Mouse (Mus musculus): ENCODE results near the gene Pcsk4. TPM values are rescaled to one million over a fixed set of nuclear protein-coding genes. Genes with fewer than 3 reads are reported as not detected.

The Pcsk4 gene
- total RNA-seq, 1 experiment from 2014 or later = not detected

DNA sequence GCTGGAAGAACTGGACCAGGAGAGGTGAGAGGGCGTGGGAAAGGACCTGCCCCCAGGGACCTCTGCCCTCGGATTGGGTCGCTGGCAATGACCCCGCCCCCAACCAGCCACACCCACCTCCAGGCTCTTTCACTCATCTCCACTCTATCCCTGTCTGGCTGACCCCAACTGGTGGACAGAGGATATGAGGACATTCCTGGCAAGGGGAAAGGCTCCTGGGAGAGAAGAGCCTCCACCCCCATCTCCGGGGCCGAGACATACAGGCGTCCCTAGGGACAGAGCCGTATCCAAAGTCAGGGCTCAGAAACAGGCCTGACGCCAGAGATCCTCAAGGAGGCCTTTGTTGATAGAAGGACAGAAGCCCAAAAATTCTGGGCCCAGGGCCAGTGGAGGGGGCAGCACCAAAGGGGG is 26.8 kb downstream of the Pcsk4 start:
- no peak for ATAC-seq (ENCODE audit: extremely low read depth, insufficient number of reproducible peaks, low FRiP score, poor library complexity, severe bottlenecking)

DNA sequence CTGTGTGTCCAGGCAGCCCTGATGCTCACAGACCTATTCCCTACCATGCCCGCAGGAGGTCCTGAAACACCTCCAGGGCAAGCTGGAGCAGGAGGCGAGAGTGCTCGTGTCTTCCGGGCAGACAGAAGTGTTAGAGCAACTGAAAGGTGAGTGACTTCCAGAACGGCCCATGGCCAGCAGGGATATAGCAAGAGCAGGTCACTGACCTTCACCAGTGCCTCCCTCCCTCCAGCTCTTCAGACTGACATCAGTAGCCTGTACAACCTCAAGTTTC is 27.3 kb downstream of the Pcsk4 start:
- no peak for ATAC-seq (ENCODE audit: extremely low read depth, insufficient number of reproducible peaks, low FRiP score, poor library complexity, severe bottlenecking)

DNA sequence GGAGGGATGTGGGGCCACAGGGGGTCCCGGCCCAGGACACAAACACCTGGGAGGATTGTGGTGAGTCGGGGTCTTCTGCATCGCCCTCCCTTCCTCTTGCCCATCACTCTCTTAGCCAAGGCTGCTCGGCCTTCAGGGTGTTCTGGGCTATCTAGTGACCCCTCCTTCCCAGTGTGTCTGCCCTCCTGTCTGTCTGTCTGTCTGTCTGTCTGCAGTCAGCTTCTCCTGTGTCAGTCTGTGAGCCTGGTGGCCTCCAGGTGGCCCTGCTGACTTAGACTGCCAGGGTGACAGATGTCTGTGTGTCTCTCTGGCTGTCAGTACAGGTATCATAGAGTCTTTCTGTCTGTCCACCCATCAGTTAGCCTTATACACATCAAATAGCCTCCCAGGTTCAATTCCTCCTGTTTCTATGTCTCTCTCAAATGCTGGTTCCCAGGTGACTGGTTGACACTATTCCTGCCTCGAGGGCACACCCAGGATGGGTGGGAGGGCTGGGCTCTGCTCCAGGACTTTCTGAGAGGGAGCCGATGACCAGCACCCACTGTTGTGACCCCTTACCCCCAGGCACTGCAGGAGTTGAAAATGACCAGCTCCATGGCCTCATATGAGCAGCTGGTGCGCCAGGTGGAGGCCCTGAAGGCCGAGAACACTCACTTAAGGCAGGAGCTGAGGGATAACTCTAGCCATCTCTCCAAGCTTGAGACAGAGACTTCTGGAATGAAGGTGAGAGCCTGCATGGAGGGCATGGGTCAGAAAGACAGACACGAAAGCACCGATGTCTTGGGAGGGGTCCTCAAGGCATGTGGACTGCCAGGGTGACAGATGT is 27.8 kb downstream of the Pcsk4 start:
- no peak for ATAC-seq (ENCODE audit: extremely low read depth, insufficient number of reproducible peaks, low FRiP score, poor library complexity, severe bottlenecking)

DNA sequence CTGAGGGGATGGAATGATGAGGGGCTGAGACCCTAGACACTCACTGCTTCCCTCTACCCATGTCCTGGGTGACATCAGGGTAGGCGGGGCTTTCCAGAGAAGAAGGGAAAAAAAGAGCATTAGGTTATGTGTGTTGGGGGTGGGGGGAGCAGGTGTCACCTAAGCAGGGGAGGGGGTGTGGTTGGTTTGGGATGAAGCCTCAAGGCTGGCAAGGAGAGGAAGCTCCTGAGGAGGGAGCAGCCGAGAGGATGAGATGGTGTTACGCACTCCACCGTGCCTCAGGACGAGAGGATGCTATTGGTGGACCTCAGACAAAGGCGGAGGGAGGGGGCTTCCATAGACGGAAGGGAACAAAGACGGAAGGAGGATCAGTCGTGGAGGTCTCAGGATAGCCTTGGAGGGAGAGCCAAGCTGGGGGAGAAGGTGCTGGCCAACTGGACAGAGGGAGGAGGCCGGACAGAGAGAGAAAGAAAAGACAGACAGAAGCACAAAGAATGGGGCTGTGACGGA is 28.6 kb downstream of the Pcsk4 start:
- ATAC-seq (ENCODE audit: extremely low read depth, insufficient number of reproducible peaks, low FRiP score, poor library complexity, severe bottlenecking) = no peak

DNA sequence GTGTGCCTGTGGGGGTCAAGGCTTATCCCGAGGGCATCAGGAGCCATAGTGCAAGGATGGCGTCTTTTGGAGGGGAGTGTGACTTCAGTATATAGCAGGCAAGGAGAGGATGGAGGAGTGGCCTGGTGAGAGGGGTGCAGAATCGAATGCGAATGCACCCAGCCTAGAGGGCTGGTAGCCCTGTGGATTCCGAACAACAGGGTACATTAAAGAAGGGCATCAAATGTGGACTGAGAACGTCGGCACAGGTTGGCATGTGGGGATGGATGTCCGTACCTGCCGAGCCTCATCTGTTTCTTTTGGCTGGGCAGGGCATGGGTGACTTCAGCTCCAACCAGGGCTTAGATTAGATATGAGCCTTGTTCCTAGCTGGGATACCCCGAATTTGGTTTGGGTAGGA is 29.5 kb downstream of the Pcsk4 start:
- ATAC-seq (ENCODE audit: extremely low read depth, insufficient number of reproducible peaks, low FRiP score, poor library complexity, severe bottlenecking) = no peak

DNA sequence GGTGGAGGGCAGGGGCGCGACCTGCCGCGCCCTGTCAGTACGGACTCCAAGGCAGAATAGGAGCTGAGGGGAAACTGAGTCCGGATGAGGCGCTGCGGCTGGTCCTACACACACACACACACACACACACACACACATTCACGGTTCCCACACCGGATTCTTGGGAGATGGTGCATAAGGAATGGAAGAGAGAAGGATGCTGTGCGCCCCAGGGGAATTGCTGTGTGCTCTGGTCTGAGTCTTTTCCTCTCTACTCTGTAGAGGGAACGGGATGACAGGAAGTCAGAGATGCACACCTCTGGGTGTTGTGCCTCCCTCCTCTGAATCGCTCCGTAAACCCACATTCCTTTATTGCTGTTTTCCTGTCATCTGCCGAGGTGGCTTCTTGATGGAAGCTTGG is 30.0 kb downstream of the Pcsk4 start:
- ATAC-seq (ENCODE audit: extremely low read depth, insufficient number of reproducible peaks, low FRiP score, poor library complexity, severe bottlenecking) = no peak

DNA sequence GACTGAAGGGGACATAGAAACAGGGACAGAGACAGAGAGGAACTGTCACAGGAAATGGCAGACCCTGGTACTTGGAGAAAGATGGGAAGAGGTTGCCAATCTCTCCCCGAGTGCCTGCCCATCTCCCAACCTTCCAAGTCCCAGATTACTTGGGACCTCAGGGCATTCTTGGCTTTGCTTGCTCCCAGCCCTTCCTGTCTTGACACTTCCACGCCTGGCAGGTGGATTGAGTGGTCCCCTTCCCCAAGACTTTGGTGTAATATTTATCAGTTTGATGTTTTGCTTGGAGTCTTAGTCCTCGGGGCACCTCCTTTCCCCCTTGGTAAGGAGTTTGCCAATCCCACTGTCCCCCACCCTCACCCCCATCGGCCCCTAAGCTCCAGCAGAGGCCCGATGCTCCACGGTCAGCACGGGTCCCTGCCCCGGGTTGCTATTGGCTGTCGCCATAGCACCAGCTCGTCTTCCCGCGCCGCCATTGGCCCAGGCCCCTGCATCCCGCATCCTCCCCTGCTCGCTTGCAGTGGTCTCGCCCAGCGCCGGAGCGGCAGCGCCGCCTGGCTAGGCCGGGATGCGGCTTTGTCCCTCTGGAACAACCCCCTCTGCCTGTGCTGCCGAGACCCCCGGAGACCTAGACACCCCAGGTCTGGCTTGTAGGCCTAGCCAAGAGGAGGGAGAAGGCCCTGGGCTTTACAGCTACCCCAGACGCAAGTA is 30.6 kb downstream of the Pcsk4 start:
- ATAC-seq (ENCODE audit: extremely low read depth, insufficient number of reproducible peaks, low FRiP score, poor library complexity, severe bottlenecking) = no peak

DNA sequence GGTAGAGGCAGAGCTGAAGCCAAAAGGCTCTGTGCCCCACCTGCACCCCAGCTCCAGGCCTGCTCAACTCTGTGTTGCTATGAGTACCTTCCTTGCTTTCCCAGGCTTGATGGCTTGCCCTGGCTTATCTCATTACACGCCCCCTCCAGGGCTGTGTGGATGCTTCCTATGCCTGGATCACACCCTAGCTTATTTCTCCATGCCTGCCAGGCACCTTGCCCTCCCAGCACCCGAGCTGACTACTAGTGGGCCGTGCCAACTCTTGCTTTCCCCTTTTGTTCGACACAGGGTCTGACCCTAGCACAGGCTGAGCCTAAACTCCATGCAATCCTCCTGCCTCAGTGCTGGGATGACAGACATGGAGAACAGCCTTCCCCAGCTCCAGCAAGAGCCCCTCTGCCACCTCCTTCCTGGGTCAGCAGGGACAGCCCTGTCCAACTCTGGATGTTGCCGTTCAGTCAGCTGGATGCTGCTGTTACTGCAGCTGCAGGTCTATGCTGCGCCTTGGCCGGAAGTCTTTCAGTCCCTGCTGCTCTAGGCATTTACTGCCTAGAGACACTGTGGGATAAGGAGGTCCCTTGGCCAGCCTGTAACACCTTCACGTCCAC is 31.7 kb downstream of the Pcsk4 start:
- no peak for ATAC-seq (ENCODE audit: extremely low read depth, insufficient number of reproducible peaks, low FRiP score, poor library complexity, severe bottlenecking)

DNA sequence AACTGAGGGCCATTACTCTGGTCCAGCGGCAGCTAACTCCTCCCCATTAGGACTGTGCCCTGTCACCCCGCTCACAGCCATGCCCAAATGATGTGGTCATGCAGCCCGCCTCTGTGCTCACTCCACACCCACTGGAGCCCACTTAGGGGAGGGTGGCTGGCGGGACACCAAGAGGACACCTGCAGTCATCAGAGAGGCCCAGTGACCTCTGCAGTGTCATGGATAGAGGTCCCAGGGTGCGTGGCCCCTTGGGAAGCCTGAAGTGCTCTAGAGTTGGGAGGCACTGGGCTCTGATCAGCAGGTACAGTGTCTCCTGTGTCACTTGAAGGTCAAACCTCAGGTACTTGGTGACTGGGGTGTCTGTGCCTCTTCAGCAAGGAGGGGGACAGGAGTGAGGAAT is 32.5 kb downstream of the Pcsk4 start:
- ATAC-seq (ENCODE audit: extremely low read depth, insufficient number of reproducible peaks, low FRiP score, poor library complexity, severe bottlenecking) = no peak

DNA sequence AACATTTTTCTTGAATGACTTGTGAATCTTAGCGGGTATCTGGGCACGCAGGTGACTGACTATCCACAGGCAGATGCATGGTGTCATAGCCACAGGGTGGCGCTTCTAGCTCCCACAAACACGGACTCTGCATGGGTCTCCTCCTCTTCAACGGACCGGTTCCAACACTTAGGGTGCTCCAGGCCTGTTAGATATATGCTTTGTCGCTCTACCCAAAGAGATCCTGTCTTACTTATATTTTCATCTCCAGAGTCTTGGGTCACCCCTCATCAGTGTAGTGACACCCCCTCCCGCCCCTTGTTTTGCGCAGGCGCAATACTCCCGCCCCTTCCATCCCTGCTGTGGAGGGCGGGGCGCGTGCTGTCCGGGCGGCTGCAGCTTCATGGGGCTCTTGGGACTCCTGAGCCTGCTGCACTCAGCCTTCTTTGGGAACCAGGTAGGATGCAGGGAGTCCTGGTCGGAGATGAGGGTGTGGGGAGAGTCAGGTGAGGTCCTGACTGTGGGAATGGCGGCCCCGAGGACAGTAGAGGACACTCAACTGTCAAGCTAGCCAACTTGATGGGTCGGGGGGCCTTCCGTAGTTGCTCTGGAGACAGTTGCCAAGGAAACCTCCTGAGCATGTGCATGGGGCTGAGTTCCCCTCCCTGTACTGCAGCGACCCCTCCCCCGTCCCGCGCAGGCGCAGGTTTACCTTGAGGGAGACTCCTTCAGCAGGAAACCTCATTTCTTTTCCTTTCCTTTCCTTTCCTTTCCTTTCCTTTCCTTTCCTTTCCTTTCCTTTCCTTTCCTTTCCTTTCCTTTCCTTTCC is 33.5 kb downstream of the Pcsk4 start, which contains the start of gene Apc2:
Gene Apc2 (plus strand): TSS at position 360 of the 808 bp plus-strand sequence.
- peak; percentile 39; the same call in 1 of the 2 replicates for ATAC-seq (ENCODE audit: extremely low read depth, insufficient number of reproducible peaks, low FRiP score, poor library complexity, severe bottlenecking)

DNA sequence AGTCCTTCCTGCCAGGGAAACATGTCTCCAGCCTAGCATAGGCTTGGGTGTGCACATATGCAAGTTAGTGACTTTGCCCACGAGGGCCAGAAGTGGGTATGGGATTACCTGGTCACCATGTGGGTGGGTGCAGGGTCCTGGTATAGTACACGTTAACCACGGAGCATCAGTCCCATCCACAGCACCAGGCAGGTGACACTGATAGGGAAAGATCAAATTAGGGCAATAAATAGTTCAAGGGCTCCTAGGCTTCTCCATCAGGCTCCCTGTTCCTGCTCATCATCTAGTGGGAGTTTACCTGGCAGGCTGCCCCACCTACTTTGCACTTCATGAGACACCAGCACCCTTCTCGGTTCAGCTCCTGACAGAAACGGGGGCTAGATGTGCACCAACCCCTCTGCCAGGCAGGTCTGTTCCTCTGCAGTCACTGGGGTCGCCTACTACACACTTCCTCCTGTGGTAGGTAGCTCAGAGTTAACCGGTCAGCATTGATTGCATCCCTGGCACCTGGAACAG is 34.5 kb downstream of the Pcsk4 start:
- ATAC-seq (ENCODE audit: extremely low read depth, insufficient number of reproducible peaks, low FRiP score, poor library complexity, severe bottlenecking) = no peak

DNA sequence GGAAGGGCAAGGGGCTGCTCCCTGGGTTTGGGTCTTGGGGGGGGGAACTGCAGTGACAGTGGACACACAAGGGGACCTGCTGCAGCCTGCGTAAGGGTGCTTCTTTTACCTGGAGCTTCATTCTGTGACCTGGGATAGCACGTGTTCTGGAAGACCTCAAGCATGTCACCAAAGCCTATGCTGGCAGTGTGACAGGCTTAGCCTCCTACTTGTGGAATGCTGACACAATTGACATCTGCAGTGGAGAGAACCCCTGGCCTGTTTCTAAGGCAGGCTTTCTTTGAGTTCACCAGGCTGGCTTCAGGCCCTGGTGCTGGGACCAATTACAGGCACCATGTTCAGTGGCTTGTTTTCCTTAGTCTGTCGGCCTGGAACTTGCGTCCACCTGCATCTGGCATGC is 35.0 kb downstream of the Pcsk4 start:
- no peak for ATAC-seq (ENCODE audit: extremely low read depth, insufficient number of reproducible peaks, low FRiP score, poor library complexity, severe bottlenecking)

DNA sequence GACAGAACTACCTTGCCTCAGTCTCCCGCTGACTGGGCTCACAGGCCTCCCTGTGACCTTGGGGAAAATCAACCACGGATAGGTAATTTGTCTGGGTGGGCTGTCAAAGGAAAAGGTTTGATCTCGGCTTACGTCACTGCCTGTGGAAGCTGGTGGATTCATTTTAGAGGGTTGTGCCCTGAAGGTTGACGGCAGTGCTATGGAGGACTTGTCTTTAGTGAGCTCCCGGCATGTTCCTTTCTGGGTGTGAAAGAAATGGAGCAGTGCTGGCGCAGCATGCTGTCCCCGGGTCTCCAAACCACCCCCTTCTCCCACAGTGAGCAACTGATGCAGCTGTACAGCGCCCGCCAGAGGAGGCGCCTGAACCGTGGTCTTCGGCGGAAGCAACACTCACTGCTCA is 36.0 kb downstream of the Pcsk4 start:
- no peak for ATAC-seq (ENCODE audit: extremely low read depth, insufficient number of reproducible peaks, low FRiP score, poor library complexity, severe bottlenecking)

DNA sequence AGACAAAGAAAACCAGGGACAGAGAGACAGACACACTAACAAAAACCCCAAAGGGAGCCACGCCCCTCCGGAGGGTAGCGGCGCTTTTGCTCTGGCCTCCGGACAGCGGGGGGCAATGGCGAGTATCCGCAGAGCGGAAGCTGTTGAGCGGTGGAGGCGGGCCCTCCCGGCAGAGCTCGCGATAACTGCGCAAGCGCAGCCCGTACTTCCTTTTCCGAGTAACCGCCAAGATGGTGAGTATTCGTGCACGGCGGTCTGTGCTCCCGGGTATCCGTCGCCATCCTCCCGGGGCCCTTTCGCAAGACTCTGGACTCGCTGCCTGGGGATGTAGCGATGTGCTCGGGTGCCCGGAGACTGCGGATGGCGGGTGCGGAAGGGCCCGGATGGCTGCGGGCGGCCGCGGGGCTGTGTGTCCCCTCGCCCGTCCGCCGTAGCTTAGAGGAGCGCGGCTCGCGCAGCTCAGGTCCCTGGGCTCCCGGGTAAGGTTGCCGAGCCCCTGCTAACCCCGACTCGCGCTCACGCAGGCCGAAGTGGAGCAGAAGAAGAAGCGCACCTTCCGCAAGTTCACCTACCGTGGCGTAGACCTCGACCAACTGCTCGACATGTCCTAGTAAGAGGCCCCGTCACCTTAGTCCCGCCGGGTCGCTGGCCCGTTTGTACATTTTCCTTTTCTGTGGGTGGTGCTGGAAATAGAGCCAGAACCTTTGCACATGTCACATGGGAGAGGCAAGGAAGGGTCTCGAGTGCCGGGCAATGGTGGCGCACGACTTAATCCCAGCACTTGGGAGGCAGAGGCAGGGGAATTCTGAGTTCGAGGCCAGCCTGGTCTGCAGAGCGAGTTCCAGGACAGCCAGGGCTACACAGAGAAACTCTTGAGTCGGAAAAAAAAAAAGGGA is 36.8 kb downstream of the Pcsk4 start, which contains the start of gene Rps15:
Gene Rps15 (plus strand): TSS at position 203 of the 896 bp plus-strand sequence.
- ATAC-seq (ENCODE audit: extremely low read depth, insufficient number of reproducible peaks, low FRiP score, poor library complexity, severe bottlenecking) = peak; percentile 91

DNA sequence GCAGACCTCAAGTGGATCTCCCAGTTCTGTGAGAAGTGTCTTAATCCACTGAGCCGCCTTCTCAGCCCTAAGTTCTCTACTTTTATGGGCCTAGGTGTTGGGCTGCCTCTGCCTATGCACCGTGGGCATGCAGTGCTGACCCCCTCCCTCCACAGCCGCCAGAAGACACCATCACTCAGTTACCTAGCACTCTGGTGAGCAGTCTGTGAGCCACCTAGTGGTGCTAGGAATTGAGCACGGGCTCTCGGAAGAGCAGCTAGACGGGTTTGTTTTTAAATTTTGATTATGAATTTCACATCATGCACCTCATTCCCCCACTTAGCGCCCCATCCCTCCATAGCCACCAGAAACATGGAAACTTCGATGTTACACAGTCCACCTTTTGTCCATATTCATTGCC is 40.6 kb downstream of the Pcsk4 start:
- no peak for ATAC-seq (ENCODE audit: extremely low read depth, insufficient number of reproducible peaks, low FRiP score, poor library complexity, severe bottlenecking)

DNA sequence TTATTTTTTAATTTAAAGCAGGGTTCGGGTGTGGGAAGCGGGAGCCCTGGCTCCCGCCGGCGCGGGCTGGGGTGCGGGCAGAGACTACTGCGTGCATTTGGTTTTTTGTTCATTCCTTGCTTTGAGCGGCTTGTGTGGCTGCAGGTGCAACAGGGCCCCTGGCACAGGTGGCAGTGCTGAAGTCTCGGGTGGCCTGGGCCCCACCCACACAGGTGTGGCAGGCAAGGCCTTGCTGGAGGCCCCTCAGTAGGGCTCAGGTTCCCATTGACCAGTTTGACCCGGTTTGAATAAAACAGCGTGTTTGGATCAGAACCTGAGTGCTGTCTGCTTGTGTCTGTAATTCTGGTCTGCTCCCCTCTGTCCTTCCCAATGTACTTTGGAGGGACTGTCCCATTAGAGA is 41.2 kb downstream of the Pcsk4 start:
- ATAC-seq (ENCODE audit: extremely low read depth, insufficient number of reproducible peaks, low FRiP score, poor library complexity, severe bottlenecking) = no peak

DNA sequence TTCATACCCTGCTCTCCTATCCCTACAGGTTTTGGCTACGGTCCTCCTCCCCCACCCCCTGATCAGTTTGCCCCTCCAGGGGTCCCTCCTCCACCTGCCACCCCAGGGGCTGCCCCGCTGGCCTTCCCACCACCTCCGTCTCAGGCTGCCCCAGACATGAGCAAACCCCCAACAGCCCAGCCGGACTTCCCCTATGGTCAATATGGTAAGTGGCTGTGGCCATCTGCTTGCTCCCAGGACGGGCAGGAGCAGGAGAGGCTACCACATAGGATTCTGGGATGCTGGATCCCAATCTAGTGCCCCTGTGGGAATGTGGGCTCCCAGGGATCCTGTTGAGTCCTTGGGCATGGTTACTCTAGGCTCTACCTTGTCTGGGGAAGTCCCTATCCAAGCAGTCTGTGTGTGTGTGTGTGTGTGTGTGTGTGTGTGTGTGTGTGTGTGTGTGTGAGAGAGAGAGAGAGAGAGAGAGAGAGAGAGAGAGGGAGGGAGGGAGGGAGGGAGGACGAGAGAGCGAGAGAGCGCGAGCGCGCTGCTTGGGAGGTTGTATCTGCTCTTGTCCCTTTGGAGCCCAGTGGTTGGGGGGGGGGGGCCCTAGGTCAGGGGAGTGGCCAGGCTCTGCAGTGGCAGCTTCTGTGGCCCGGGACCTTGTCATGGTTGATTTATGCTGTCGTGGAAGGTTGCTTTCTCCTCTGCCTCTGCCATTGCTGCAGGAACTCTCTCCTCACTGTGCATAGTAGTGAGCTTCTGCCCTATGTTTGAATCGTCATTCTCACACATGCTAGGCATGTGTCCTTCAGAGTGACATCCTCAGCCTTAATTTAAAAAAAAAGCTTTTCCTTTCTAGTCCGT is 43.9 kb downstream of the Pcsk4 start:
- no peak for ATAC-seq (ENCODE audit: extremely low read depth, insufficient number of reproducible peaks, low FRiP score, poor library complexity, severe bottlenecking)
